Mouse (Mus musculus) heart, embryonic 16.5 days (tissue): ENCODE measurements around the gene Rngtt. TPM values are rescaled to one million over a fixed set of nuclear protein-coding genes. Genes with fewer than 3 reads are reported as not detected.
"Not testable (repeated sequence)": the region's sequence is repeated elsewhere in the genome, so short reads cannot be mapped to it uniquely, and the experiment has no call there.

Experiments
- ATAC-seq: fragments of 200-750 bp; cut with Nextera tagmentation; replicated peaks from 2 replicates; pipeline ENCODE4 v1.8.0; 2017; ENCODE audit warnings: moderate number of reproducible peaks; ENCODE audit not compliant: insufficient read depth, low FRiP score; ENCODE audit errors: extremely low read depth
- H3K27ac ChIP-seq: fragments of 300-500 bp; sonication (generic); 2 replicates; pipeline ENCODE4 v1.5.1; 2014; ENCODE audit warnings: mild to moderate bottlenecking, low read length, control low read depth, moderate library complexity
- H3K27me3 ChIP-seq: fragments of 300-500 bp; sonication (generic); 2 replicates; pipeline ENCODE4 v1.6.1; 2014; ENCODE audit warnings: low read length, mixed read lengths; ENCODE audit not compliant: control insufficient read depth, insufficient read depth
- H3K36me3 ChIP-seq: fragments of 300-500 bp; sonication (generic); 2 replicates; pipeline ENCODE4 v1.6.1; 2014; ENCODE audit not compliant: control insufficient read depth, insufficient read depth
- H3K4me1 ChIP-seq: fragments of 300-500 bp; sonication (generic); 2 replicates; pipeline ENCODE4 v1.6.1; 2014; ENCODE audit warnings: low read length, mixed read lengths; ENCODE audit not compliant: control insufficient read depth, insufficient read depth
- H3K4me2 ChIP-seq: fragments of 300-500 bp; sonication (generic); 2 replicates; pipeline ENCODE4 v1.6.1; 2014; ENCODE audit warnings: low read depth, mild to moderate bottlenecking, control low read depth, low read length
- H3K4me3 ChIP-seq: fragments of 300-500 bp; sonication (generic); 2 replicates; pipeline ENCODE4 v1.5.1; 2014; ENCODE audit warnings: mild to moderate bottlenecking, control low read depth, low read length
- H3K9ac ChIP-seq: fragments of 300-500 bp; sonication (generic); 2 replicates; pipeline ENCODE4 v1.6.1; 2014; ENCODE audit warnings: low read length, control low read depth
- H3K9me3 ChIP-seq: fragments of 300-500 bp; sonication (generic); replicated peaks from 2 replicates; pipeline ENCODE4 v1.6.1; 2016; ENCODE audit warnings: low read length; ENCODE audit not compliant: control insufficient read depth
- WGBS: fragments of 180-500 bp; shearing (Covaris S2); extraction: QIAGEN DNeasy Blood & Tissue Kit; methylation state at CpG from one replicate; pipeline ENCODE4 v1.1.7; 2014; 5-methylcytosine and 5-hydroxymethylcytosine counted together
- polyA plus RNA-seq: library from polyadenylated mRNA; unstranded; fragments of >200 nt; fragmentation: Nextera tagmentation; extraction: Ambion mirVana; gene quantifications from 2 replicates; pipeline ENCODE4 v1.2.1, GENCODE M21; 2015

The Rngtt gene
- polyA plus RNA-seq, 1 experiment from 2014 or later, result 15.1 TPM

DNA sequence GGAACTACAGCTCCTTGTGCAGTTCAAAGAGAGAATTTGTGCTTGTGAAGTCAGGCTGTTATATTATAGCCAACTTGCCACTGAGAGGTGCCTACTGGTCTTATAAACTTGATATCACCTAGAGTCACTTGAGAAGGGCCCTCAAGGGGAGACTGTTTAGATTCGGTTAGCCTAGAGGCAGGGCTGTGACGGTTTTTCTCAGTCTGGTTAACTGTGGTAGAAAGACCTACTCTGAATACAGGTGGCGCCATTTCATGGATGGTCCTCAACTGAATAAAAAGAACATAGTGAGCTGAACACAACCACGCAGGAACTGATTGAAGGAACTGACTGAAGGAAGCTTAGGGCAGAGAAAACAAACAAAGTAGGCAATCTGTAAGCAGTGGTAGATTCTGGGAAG, 3.0 kb upstream of the Rngtt start:
- ATAC-seq, result no peak
- H3K27me3 ChIP-seq, result no peaks in the 10 kb centered on the region
- no peak overlapping the region for H3K9ac ChIP-seq
- no peak overlapping the region for H3K4me2 ChIP-seq
- H3K36me3 ChIP-seq, result no peaks in the 10 kb centered on the region
- no peak overlapping the region for H3K27ac ChIP-seq
- WGBS, result 60% methylated on average over 4 of the region's 4 CpGs
- H3K4me1 ChIP-seq, result peaks cover 4% of the 10 kb centered on the region; the same call in 1 of the 2 replicates
- H3K9me3 ChIP-seq, result peaks cover 3% of the 10 kb centered on the region; the same call in 1 of the 2 replicates
- no peak overlapping the region for H3K4me3 ChIP-seq

DNA sequence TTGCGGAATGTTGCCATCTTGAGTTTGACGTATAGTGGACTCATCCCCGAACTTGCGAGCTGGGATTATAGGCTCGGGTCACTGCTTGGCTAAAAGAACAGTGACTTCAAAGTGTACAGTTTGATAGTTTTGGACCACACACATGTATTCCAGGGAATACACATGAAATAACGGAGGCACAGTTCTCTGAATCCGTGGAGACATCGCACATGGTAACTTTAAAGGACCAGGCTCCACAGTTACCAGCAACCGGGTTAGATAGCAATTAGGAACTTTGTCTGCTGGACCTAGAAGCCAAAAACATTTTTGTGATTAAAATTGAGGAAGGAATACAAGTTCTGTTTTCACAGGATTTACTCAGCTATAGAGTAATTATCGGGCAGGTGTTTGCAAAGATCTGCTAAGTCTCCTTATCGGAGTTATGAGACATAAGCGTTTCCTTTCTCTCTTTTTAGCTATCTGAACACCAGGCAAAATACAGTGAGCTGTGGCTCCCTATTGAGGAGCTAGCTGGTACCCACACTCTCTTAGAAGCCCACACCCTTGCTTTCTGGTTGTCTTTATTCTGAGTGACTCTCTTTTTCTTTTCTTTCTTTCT, 828 bp downstream of the Rngtt start:
- peak overlapping the region; percentile 79 for H3K4me3 ChIP-seq
- H3K36me3 ChIP-seq, result no peaks in the 10 kb centered on the region
- H3K9me3 ChIP-seq, result no peaks in the 10 kb centered on the region
- ATAC-seq, result no peak
- H3K4me1 ChIP-seq, result peaks cover 4% of the 10 kb centered on the region; the same call in 1 of the 2 replicates
- H3K27ac ChIP-seq, result no peak overlapping the region; the same call in 1 of the 2 replicates
- 15% methylated on average over 12 of the region's 12 CpGs for WGBS
- H3K9ac ChIP-seq, result peak overlapping the region; percentile 85
- no peaks in the 10 kb centered on the region for H3K27me3 ChIP-seq
- peak overlapping the region; percentile 87 for H3K4me2 ChIP-seq

DNA sequence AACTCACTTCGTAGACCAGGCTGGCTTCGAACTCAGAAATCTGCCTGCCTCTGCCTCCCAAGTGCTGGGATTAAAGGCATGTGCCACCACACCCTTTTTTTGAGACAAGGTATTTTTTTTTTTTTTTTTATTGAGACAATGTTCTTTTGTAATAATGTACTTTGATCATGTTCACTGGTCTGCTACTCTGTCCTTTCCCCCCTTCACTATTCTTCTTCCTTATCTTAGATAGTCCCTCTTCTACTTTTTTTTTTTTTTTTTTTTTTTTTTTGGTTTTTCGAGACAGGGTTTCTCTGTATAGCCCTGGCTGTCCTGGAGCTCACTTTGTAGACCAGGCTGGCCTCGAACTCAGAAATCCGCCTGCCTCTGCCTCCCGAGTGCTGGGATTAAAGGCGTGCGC, 4.0 kb downstream of the Rngtt start:
- H3K4me1 ChIP-seq, H3K9me3 ChIP-seq, H3K27ac ChIP-seq, H3K4me3 ChIP-seq, ATAC-seq, H3K36me3 ChIP-seq, H3K9ac ChIP-seq, H3K27me3 ChIP-seq, H3K4me2 ChIP-seq: not testable (repeated sequence)
- 96% methylated on average over 6 of the region's 8 CpGs for WGBS

DNA sequence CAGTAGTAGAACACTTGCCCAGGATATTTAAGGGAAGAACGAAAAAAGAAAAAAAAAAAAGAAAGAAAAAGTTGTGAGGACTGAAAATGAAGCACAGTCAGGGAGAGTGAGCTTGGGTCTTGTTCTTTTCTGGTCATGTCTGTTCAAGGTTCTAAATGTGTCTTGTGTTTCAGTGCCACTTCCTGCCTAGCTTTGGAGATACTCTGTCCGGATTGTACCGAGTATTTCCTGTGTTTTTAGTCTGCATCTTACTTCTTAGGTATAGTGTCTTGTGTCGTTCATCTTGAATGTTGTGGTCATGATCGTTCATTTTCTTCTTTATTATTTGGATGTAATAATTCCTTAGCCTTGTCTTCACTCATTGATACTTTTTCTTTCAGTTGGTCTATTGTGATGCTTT, 5.7 kb downstream of the Rngtt start:
- peaks cover 4% of the 10 kb centered on the region; the same call in 1 of the 2 replicates for H3K4me1 ChIP-seq
- H3K9me3 ChIP-seq, result no peaks in the 10 kb centered on the region
- no peak overlapping the region for H3K4me3 ChIP-seq
- 74% methylated on average over 5 of the region's 5 CpGs for WGBS
- no peaks in the 10 kb centered on the region for H3K27me3 ChIP-seq
- no peak for ATAC-seq
- H3K4me2 ChIP-seq, result no peak overlapping the region
- H3K27ac ChIP-seq, result no peak overlapping the region
- no peaks in the 10 kb centered on the region for H3K36me3 ChIP-seq
- H3K9ac ChIP-seq, result no peak overlapping the region

DNA sequence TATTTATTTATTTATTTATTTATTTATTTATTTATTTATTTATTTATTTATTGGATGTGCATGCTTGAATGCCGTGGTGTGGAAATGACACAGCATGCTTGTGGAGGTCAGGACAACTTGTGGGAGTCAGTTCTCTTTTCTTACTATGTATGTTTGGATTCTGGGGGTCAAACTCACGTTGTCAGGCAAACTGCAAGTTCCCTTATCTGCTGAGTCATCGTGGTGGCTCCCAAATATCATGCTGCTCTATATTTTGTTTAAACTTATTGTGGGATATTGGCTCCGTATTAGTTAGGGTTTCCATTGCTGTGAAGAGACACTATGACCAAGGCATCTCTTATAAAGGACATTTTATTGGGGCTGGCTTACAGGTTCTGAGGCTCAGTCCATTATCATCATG, 21.0 kb downstream of the Rngtt start:
- no peak overlapping the region for H3K4me3 ChIP-seq
- no peaks in the 10 kb centered on the region for H3K4me1 ChIP-seq
- ATAC-seq, result no peak
- peaks cover 14% of the 10 kb centered on the region for H3K36me3 ChIP-seq
- no peaks in the 10 kb centered on the region for H3K27me3 ChIP-seq
- 91% methylated on average over 4 of the region's 4 CpGs for WGBS
- no peak overlapping the region for H3K4me2 ChIP-seq
- H3K9me3 ChIP-seq, result no peaks in the 10 kb centered on the region
- H3K27ac ChIP-seq, result no peak overlapping the region
- H3K9ac ChIP-seq, result no peak overlapping the region

DNA sequence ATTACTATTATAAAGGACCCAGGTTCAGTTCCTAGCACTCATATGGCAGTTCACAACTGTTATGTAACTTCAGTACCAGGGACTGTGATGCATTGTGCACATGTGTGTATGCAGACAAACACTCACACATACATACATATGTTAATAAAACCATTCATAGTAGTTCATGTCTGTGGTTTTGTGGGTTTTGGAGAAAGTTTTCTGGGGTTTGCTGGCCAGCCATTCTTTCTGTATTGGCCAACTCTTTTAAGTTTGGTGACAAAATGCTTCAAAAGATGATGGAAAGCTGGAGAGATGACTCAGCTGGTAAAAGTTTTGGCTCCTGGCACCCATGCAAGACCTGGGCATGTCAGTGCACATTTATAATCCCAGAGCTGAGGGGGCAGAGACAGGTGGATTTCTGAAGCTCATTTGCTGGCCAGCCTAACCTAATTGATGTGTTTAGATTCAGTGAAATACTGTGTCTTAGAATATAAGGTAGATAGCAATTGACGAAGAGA, 22.9 kb downstream of the Rngtt start:
- no peak overlapping the region for H3K4me2 ChIP-seq
- H3K9ac ChIP-seq, result no peak overlapping the region
- H3K9me3 ChIP-seq, result no peaks in the 10 kb centered on the region
- H3K27me3 ChIP-seq, result no peaks in the 10 kb centered on the region
- peaks cover 12% of the 10 kb centered on the region for H3K36me3 ChIP-seq
- no peaks in the 10 kb centered on the region for H3K4me1 ChIP-seq
- no peak overlapping the region for H3K27ac ChIP-seq
- WGBS, result 91% methylated on average over 1 of the region's 1 CpGs
- no peak overlapping the region for H3K4me3 ChIP-seq
- ATAC-seq, result no peak

- no peaks in the 10 kb centered on the region for H3K9me3 ChIP-seq
- no peak overlapping the region for H3K27ac ChIP-seq
- no peaks in the 10 kb centered on the region for H3K27me3 ChIP-seq
- WGBS, result 70% methylated on average over 1 of the region's 1 CpGs
- no peak overlapping the region for H3K9ac ChIP-seq
- ATAC-seq, result no peak
- H3K4me1 ChIP-seq, result no peaks in the 10 kb centered on the region
- peaks cover 20% of the 10 kb centered on the region for H3K36me3 ChIP-seq
- no peak overlapping the region for H3K4me2 ChIP-seq
- H3K4me3 ChIP-seq, result no peak overlapping the region
These were observed 27.9 kb downstream of the Rngtt start for GRCm38 (mm10) chr4:33337999-33338398.

DNA sequence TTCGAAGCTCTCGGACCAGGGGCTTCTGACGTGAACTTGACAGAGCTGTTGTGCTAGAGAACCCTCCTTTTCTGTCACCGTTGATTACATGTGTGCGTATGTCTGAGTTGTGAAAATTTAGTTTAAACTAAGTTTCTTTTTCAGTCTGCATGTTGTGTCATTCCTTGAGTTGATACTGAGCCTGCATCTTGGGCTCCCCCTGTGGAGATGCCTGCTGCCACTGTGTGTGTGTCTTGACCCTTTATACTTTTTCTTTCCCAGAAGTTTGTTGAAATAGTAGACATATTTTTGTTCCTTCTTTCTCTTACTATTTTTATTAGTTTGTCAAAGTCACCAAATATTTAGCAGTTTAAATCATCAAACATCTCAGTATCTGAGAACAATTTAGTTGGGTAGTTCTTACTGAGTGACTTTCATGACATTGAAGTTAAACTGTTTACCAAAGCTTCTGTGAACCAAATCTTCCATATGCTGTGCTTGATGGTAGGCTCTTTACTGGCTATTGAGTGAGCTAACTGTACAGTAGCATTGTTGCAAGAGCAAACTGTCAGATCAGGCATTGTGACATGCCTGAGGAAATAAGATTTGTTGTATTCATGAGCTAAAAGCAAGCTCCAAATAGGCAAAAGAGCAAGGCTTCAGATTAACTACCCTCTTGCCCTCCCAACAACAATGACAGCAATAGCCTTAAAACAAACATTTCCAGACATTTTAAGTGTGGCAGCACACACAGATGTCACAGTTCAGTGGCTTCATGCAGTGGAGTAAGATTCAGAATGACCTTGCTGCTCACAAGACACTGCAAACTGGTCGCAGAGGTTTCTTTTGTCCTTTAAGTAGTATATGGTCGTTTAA, 33.0 kb downstream of the Rngtt start:
- H3K4me3 ChIP-seq, result no peak overlapping the region
- ATAC-seq, result no peak
- WGBS, result 83% methylated on average over 7 of the region's 7 CpGs
- no peaks in the 10 kb centered on the region for H3K9me3 ChIP-seq
- peaks cover 13% of the 10 kb centered on the region; the same call in 1 of the 2 replicates for H3K36me3 ChIP-seq
- H3K27me3 ChIP-seq, result no peaks in the 10 kb centered on the region
- no peak overlapping the region for H3K9ac ChIP-seq
- no peaks in the 10 kb centered on the region for H3K4me1 ChIP-seq
- H3K27ac ChIP-seq, result no peak overlapping the region
- no peak overlapping the region for H3K4me2 ChIP-seq

- no peak for ATAC-seq
- Histone ChIP-seq H3K9me3 (no peaks in the 10 kb centered on the region), H3K27me3 (no peaks in the 10 kb centered on the region), H3K9ac (no peak overlapping the region), H3K27ac (no peak overlapping the region), H3K4me1 (no peaks in the 10 kb centered on the region), H3K36me3 (peaks cover 10% of the 10 kb centered on the region; the same call in 1 of the 2 replicates), H3K4me2 (no peak overlapping the region), H3K4me3 (no peak overlapping the region)
- WGBS, result 59% methylated on average over 6 of the region's 6 CpGs
These were observed 33.6 kb downstream of the Rngtt start for GRCm38 (mm10) chr4:33343732-33344057.
